Mouse (Mus musculus) ES-CJ7 (cell line): ENCODE measurements around the gene Rbpj.
A peak's percentile ranks its signal among the peaks of the same experiment; 100 is the strongest.

Source experiments
- DNase-seq: peaks from one replicate; pipeline ENCODE4 v3.0.0; 2011; ENCODE audit warnings: low read depth, low spot score

The Rbpj gene

GRCm38 (mm10) chr5:53550329-53550728 is 84.4 kb downstream of the Rbpj start:
- peak; percentile 58 for DNase-seq

DNA sequence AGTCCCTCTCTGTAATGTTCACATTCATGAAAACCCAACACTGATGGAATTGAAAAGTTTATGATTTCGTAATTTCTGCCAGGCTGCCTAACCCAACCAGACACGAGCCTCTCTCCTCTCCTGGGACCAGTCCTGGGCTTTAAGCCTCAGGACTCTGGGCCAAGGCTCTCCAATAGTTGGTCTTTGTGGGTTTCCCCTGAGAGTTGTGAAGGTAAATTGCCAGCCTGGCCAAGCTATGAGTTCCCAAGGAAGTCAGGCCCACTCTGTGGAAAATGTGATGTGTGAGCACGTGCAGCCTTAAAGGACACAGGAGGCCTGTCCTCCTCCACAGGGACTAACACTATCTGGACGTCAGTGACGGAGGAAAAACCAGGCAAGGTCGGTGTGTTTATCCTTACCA is 85.4 kb downstream of the Rbpj start:
- DNase-seq, result no peak

DNA sequence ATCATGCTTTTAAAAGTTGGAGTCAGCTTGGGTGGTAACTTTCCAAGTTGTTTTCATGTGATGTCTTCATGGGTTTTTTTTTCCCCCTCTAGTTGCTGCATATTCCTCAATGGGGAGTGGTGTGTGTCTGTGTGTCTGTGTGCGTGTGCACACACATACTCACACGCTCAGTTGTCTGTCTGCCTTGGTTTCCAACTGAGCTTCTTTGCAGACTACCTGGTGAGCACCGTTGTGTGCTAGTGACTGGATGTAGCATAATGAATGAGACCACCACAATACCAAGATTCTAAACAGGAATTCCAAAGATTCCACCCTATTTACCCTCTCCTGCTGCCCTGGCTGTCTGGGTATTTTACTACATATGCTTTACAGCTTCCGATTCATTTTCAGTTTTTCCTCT is 86.0 kb downstream of the Rbpj start:
- no peak for DNase-seq

- no peak for DNase-seq
Measured at GRCm38 (mm10) chr5:53553281-53553680, 87.3 kb downstream of the Rbpj start.

- DNase-seq, result peak; percentile 91
Measured at GRCm38 (mm10) chr5:53554180-53554579, 88.2 kb downstream of the Rbpj start.

DNA sequence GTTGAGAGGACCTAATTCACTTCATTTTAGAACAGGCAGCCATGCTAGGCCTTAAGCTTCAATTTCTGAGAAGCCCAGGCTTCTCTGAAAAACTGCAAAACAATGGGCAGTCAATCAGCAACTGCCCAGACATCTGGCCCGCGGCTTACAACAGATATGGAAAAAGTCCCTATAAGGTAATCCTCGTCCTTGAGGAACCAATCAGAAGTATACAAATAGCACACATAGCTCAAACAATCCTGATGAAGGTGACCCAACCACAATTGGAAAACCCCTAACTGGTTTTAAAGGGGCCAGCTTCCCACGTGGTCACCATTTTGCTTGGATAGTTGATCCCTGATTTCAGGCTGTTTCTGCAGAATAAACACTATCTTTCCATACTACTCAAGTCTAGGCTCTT is 89.0 kb downstream of the Rbpj start:
- peak; percentile 83 for DNase-seq

DNA sequence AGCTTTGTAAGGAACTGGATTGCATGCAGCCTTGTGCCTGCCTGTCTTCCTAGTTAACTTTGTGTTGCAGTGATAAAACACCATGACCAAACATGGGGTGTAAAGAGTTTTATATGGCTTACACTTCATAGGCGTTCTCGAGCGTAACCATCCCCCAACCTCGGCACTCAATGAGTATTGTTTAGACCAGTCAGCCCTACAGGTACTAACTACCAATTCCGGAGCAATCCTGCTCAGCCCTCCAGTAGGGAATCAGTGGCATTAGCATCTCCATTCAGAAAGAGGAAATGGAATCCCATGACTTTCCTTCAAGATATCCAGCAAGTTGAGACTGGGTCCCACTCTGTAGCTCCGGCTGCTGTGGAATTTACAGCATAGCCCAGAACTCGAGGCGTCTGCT is 89.5 kb downstream of the Rbpj start:
- DNase-seq, result peak; percentile 99

DNA sequence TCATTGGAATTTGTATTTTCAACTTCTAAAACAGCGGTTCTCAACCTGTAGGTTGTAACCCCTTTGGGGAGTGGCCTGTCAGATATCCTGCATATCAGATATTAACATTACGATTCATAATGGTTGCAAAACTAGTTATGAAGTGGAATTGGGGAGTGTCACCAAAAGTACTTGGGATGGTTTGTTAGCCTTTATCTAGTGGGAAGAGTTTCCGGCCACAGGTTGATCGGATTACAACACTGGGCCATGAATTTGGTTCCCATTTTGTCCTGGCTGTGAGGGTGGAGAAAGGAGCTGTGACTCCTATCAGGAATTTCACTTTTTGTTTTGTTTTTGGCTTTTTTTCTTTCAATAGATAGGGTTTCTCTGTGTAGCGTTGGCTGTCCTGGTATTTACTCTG is 90.0 kb downstream of the Rbpj start:
- DNase-seq, result peak; percentile 55

GRCm38 (mm10) chr5:53557544-53558260 is 91.8 kb downstream of the Rbpj start:
- peak; percentile 55 for DNase-seq

DNA sequence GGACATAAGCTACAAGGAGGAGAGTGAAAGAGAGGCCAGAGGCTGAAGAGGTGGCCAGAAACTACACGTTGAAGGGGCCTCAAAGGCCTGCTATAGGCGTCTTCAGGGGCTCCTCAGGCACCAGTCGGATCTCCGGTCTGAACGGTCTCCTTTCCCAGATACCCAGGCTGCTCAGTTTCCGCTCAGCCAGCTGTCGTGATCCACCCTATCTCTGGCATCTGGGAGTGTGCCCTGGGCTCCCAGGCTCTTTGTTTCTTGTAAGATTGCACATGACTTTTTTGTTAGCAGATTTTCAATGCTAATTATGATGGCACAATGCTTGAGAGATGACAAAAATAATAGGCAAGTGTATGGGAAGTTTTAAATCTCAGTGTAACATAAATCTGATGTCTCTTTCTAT is 95.2 kb downstream of the Rbpj start:
- DNase-seq, result no peak

DNA sequence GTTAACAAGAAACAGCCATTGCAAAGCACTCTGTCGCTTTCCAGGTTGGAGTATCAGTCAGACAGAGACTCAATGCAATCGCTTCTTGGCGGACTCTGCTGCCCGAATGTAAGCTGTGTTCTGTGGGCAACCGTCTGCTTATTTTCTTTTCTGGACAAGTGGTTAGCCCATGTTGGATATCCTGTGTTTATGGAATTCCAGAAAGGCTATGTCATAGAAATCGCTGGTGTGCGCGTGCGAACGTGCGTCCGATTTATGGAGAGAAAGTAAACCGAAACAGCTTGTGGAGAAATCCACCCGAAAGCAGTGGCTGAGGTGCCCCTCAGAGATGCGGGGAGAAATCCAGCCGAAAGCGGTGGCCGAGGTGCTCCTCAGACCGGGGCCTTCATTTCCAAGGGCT is 98.4 kb downstream of the Rbpj start:
- no peak for DNase-seq

DNA sequence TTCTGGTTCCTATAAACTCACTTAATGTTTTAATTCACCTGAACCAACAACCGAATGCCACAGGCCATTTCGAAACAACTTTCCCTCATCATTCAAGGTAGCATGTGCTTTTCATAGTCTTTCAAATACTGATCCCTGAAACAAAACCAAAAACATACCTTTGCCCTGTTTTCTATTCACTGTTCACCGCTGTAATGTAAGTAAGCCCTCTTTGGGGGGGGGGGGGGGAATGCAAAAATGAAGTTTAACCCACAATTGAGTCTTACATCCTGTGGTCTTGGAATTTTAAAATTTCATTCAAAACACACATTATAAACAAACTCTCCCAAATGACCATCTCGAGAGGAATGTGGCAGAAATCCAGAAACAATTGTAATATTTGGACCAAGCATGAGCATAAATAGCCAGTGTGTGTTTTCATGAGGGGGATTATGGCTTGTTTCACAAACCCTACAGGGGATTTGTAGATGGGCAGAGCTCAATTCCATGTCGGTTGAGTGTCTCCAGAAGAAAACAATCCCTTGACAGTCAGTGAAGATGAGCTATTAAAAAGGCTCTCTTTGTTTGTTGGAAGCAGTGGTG is 99.4 kb downstream of the Rbpj start:
- no peak for DNase-seq

GRCm38 (mm10) chr5:53566485-53567083 is 100.6 kb downstream of the Rbpj start:
- DNase-seq, result no peak

GRCm38 (mm10) chr5:53572496-53572895 is 106.5 kb downstream of the Rbpj start:
- DNase-seq, result no peak

DNA sequence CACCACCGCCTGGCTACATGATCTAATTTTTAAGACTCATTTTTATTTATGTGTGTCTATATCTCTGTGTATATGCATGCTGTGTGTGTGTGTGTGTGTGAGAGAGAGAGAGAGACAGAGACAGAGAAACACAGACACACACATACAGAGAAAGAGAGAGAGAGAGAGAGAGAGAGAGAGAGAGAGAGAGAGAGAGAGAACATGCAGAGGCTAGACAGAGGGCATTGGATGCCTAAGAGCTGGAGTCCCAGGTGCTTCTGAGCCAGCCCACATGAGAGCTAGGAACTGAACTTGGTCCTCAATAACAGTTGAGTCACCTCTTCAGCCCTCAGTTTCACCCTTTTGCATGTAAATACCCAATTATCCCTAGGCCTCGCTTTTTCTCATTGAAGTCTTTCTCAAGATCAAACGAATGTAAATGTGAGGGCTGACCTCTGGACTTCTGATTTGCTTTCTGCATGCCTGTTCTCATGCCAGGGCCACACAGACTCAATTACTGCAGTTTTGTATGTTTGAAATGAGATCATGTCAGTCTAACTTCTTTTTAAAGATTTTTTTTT is 109.0 kb downstream of the Rbpj start:
- DNase-seq, result peak; percentile 83

DNA sequence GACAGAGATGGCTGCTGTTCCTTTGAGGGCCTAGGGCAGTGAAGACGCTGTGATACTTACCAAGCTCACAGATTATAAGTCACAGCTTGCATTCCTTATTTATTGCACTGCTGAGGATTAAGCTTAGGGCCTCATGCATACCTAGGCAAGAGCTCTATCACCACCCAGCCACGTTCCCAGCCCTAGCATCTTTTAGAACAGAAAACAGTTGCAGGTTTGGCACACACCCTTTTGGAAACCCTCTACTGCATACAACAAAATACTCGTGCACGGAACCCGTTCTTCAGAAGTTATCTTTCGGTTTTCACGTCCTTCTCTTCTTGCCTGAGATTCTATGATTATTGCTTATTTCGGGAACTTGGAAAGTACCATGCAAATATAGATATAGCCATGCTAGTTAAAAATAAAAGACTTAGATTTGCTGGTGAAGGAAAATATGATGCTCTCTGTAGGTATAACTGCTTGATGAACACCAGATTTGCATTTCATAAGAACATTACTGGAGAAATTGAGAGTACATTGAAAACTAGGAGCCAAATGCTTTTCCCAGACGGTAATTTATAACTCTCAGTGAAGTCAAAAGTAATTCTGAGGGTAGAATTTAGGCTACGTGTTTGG is 111.4 kb downstream of the Rbpj start:
- no peak for DNase-seq

DNA sequence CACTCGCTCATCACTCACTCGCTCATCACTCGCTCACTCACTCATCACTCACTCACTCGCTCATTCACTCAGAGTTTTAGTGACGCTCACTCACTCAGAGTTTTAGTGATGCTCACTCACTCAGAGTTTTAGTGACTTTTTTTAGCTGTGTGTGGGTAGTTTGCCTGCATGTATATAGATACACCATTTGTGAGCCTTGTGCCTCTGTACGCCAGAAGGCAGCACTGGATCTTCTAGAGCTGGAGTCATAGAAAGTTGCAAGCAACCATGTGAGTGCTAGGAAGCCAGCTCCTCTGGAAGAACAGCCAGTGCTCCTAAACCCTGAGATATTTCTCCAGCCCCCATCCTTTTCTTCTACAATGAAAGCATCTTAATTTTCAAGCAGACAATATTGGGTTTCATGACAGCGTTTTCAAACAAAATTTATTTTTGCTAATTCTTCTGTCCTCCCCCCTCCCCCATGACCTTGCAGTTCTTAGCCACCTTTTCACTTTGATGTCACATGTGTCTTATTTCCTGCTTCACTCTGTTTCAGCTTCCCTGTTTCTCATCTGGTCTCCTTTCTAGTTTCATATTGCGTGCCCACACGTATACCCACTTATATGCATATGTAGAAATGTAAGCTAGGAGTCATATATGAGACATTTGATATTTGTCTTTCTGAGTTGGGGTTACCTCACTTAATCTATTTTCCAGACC is 118.3 kb downstream of the Rbpj start:
- DNase-seq, result no peak

DNA sequence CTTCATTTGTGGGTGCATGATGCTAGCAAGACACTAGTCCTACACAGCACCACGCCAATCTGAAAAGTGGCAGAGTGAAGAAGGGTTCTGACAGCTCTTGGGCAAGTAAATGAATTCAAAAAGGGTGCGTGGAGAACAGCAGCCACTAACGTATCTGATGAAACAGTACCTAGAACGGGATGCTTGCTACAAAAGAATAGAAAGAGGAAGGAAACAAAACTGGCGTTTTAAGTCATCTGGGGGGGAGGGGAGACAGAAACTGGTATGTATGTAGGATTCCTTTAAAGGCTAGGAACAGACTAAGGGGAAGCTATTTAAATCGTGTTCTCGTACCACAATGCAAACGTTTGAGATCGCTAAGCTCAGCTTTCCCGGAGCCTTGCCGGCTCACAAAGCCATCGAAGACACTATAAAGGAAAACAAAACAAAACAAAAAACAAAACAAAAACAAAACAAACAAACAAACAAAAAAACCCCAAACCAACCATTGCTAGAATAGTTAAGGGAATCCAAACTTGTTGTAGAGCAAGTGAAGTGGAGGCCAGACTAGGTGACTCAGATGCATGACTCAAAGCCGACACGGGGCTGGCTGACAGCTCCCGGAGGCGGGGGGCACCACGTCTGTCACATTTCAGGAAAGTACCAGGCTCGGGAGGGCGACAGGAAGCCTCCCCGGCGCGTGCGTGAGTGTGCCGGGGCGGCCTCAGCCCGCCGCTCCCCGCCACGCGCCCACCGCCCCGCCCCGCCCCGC is 122.6 kb downstream of the Rbpj start:
- DNase-seq, result peak; percentile 59

DNA sequence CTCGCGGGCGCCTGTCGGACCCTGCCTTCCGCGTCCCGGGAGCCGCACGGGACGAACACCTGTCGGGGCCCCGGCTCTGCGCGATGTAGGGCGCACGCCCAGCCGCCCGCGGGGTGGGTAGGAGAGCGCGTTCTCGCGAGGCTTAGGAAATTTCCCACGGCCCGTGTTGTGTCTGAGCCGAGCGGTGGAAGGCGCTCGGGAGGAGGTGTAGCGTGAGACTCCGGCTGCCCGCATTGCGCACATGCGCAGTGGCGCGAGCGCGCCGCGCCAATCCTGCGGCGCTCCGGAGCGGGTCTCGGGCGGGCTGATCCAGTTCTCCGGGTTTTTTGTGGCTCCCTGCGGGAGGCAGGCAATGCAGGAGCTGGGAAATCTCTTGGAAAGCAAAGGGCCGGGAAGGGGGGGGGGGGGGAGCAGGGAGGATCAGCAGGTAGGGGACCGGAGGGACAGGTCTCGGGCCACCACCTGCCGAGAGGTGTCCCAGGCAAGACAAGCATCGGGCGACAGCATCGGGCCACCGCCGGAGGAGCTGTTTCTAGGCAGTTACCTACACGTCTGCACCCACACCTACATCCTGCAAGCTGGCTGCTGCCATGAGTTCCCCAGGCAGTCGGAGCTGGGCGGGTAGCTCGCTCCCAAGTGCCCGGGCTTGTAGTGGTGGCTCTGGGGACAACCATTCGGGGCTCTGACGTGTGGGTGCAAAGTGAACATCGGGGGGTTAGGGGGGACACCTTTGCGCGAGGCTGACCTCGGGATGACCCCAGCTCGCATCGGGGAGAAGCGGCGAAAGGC is 123.4 kb downstream of the Rbpj start:
- peak; percentile 97 for DNase-seq

GRCm38 (mm10) chr5:53590179-53590765 is 124.3 kb downstream of the Rbpj start:
- DNase-seq, result peak; percentile 94
